Mouse (Mus musculus): ENCODE data around the gene Rxylt1.

Gene Rxylt1

DNA sequence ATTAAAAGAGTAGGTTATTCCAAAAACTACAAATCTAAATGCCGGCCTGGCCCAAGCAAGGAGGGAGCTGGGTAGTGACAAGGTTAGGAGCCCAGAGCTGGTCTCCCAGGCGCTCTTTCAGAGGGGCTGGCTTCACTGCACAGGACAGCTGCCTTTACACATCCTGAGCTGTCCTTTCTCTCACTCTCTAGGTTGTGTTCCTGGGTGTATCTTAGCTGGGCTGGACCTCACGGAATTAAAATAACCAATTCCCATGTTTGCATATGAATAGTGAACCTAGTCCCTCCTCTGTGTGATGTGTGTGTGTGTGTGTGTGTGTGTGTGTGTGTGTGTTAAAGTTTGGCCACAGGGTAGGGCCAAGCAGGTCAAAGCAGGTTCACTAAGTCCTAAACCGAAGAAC is 52.2 kb downstream of the Rxylt1 start:
- DNase-seq (ENCODE audit: low spot score in 2 of 2): no peak

DNA sequence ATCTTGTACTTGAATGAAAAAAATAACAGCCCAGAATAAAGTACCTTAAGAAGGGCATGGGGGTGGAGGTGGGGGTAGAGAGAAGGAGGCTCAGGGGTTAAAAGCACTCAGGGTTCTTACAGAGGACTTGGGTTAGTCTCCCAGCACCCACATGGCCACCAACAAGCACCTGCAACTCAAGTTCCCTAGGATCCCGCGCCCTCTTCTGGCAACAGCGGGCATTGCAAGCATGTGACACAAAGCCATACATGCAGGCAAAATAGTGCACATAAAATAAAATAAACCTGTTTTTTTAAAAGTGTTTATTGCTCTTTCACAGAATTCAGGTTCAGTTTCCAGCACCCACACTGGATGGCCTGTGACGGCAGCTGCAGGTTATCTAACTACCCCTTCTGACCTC is 56.8 kb downstream of the Rxylt1 start:
- DNase-seq (ENCODE audit: low spot score in 2 of 2): no peak

DNA sequence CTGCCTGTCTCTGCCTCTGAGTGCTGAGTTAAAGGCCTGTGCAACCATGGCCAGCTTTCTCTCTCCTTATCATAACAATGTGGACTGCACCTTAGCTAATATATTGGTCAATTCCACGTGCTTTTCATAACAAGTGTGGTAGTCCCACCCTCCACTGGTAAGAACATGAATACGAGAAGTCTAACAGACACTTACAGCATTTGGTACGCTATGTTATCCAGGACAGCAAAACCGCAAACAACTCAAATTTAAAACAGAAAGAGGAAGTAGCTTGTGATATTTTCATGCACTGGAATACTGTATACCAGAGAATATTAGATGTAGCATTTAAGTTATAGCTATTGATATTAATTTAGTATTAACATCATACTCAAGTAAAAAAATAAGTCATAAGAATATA is 57.6 kb downstream of the Rxylt1 start:
- no peak for DNase-seq (ENCODE audit: low spot score in 2 of 2)

DNA sequence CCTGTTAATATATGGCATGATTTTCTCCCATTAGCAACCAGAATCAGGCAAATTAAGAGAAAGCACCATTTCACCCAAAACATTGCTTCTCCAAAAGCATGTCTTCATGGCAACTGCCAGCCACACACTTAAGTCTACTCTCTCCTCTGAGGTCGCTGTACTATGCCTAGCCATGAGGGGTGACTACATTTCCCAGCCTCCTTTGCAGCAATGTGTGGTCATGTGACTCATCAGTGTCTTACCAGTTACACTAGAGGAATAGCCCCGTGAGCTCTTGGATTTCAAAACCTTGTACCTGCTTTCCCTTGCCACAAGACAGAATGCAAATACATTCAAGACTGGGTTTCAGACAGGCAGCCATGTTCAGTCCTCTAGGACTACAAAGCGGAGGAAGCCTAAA is 58.6 kb downstream of the Rxylt1 start:
- no peak for DNase-seq (ENCODE audit: low spot score in 2 of 2)

DNA sequence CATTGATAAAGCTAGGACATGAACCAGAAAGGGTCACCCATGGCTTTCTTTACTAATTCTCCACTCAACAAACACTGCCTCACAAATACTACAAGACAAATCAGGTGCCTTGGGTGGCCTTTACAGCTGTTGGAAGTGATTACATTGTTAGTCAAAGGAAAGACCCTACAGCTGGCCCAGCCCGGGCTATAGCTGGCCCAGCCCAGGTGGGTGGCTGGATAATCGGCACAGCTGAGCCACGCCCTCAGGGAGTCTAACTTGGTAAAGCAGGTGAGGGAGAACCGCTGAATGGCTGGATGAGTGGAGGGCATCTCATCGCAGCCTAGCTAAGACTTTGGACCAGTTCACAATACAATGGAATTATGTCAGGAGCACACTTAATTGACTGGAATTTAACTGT is 63.9 kb downstream of the Rxylt1 start:
- no peak for DNase-seq (ENCODE audit: low spot score in 2 of 2)

DNA sequence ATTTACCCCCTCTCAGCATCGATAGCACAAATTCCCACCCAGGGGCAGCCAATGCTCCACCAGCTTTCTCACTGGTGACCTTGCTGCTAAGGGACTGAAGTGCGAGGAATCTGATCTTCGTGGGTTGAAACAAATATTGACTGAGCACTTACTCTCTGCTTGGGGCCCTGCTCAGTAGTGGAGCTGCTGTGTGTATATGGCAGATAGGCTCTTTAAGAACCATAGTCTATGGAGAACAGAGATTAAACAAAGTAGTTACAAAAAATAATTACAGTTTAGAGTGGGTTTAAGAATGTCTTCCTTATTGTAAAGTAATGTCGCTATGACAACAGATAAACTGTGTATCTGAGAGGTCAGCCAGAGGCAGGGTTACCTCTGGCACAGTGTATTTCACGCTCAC is 66.8 kb downstream of the Rxylt1 start:
- no peak for DNase-seq (ENCODE audit: low spot score in 2 of 2)

DNA sequence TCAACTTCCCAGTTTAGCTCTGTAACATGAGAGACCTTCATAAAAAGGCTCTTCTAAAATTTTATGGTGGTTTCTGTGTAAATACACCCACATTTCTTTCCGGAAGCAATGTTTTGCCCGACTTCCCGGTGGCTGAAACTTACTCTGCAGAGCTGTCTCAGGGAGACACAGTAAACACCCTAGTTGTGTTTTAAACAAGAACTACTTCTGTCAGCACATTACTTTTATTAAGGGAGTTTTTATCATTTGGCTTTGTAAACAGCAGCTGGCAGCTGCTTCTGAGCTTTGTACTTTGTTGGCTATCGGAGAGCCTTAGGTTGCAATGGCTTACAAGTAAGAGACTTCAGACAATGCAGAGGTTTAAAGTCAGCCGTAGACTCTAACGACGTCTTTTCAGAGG is 67.4 kb downstream of the Rxylt1 start:
- DNase-seq (ENCODE audit: low spot score in 2 of 2): no peak

Data from frontal cortex, postnatal 25 days (tissue).